Mouse (Mus musculus): Measurements from ENCODE around the gene Poc1b.
A peak's percentile ranks its signal among the peaks of the same experiment; 100 is the strongest.
"Not testable (repeated sequence)": the region's sequence is repeated elsewhere in the genome, so short reads cannot be mapped to it uniquely, and the experiment has no call there.

The Poc1b gene

GRCm38 (mm10) chr10:99194451-99195055 lies 87.7 kb downstream of the Poc1b start:
- DNase-seq (ENCODE audit: low spot score in 2 of 2), result no peak

GRCm38 (mm10) chr10:99196556-99196955 lies 89.7 kb downstream of the Poc1b start:
- no peak for DNase-seq (ENCODE audit: low spot score in 2 of 2)

- no peak for DNase-seq (ENCODE audit: low spot score in 2 of 2)
Measured at GRCm38 (mm10) chr10:99197125-99197524, 90.3 kb downstream of the Poc1b start.

GRCm38 (mm10) chr10:99197607-99198305 lies 90.9 kb downstream of the Poc1b start:
- DNase-seq (ENCODE audit: low spot score in 2 of 2), result no peak

GRCm38 (mm10) chr10:99198946-99199345 lies 92.1 kb downstream of the Poc1b start:
- DNase-seq (ENCODE audit: low spot score in 2 of 2), result no peak

- DNase-seq (ENCODE audit: low spot score in 2 of 2), result no peak
Measured at GRCm38 (mm10) chr10:99200944-99201343, 94.1 kb downstream of the Poc1b start.

- DNase-seq (ENCODE audit: low spot score in 2 of 2), result no peak
Measured at GRCm38 (mm10) chr10:99201786-99202185, 95.0 kb downstream of the Poc1b start.

- DNase-seq (ENCODE audit: low spot score in 2 of 2), result no peak
Measured at GRCm38 (mm10) chr10:99202363-99202762, 95.5 kb downstream of the Poc1b start.

- DNase-seq (ENCODE audit: low spot score in 2 of 2), result no peak
Measured at GRCm38 (mm10) chr10:99203163-99203562, 96.3 kb downstream of the Poc1b start.

- no peak for DNase-seq (ENCODE audit: low spot score in 2 of 2)
Measured at GRCm38 (mm10) chr10:99203577-99204487, 97.0 kb downstream of the Poc1b start.

- DNase-seq (ENCODE audit: low spot score in 2 of 2), result no peak
Measured at GRCm38 (mm10) chr10:99204553-99204952, 97.7 kb downstream of the Poc1b start.

GRCm38 (mm10) chr10:99207121-99207520 lies 100.3 kb downstream of the Poc1b start:
- DNase-seq (ENCODE audit: low spot score in 2 of 2), result no peak

GRCm38 (mm10) chr10:99209146-99209800 lies 102.4 kb downstream of the Poc1b start:
- DNase-seq (ENCODE audit: low spot score in 2 of 2), result no peak

- DNase-seq (ENCODE audit: low spot score in 2 of 2), result no peak
Measured at GRCm38 (mm10) chr10:99211021-99211420, 104.2 kb downstream of the Poc1b start.

- DNase-seq (ENCODE audit: low spot score in 2 of 2), result no peak
Measured at GRCm38 (mm10) chr10:99211503-99212265, 104.8 kb downstream of the Poc1b start.

GRCm38 (mm10) chr10:99214421-99215299 lies 107.8 kb downstream of the Poc1b start:
- no peak for DNase-seq (ENCODE audit: low spot score in 2 of 2)

GRCm38 (mm10) chr10:99216570-99216969 lies 109.7 kb downstream of the Poc1b start:
- not testable (repeated sequence) for DNase-seq (ENCODE audit: low spot score in 2 of 2)

- no peak for DNase-seq (ENCODE audit: low spot score in 2 of 2)
Measured at GRCm38 (mm10) chr10:99221540-99221939, 114.7 kb downstream of the Poc1b start.

GRCm38 (mm10) chr10:99222726-99223125 lies 115.9 kb downstream of the Poc1b start:
- DNase-seq (ENCODE audit: low spot score in 2 of 2), result peak in 1 of 2 experiments; percentile 35

GRCm38 (mm10) chr10:99224218-99224617 lies 117.4 kb downstream of the Poc1b start:
- no peak for DNase-seq (ENCODE audit: low spot score in 2 of 2)
